Mouse (Mus musculus) cerebellum, adult 2 months (tissue): ENCODE results near the gene Cd160.

Experiments
- CTCF ChIP-seq: fragments of 200-500 bp; IDR thresholded peaks from 2 replicates; pipeline ENCODE4 v1.5.1; 2011; ENCODE audit warnings: low read depth, mild to moderate bottlenecking, control low read depth, low read length, moderate library complexity, borderline replicate concordance; ENCODE audit not compliant: insufficient read depth
- POLR2A ChIP-seq: fragments of 200-500 bp; IDR thresholded peaks from 2 replicates; pipeline ENCODE4 v1.6.1; 2011; ENCODE audit warnings: low read length, control low read depth, borderline replicate concordance; ENCODE audit not compliant: insufficient read depth

- TF ChIP-seq CTCF: no peak
- no peak for TF ChIP-seq POLR2A
These were observed 3.9 kb downstream of the Cd160 start for GRCm38 (mm10) chr3:96825261-96825660.
